Mouse (Mus musculus): ENCODE data around the gene Trafd1. TPM values are rescaled to one million over a fixed set of nuclear protein-coding genes. Genes with fewer than 3 reads are reported as not detected.
A peak's percentile ranks its signal among the peaks of the same experiment; 100 is the strongest.

The Trafd1 gene
- polyA plus RNA-seq, 1 experiment from 2014 or later: 47.3 TPM

- Histone ChIP-seq H3K9ac (ENCODE audit: low read depth, low read length) (no peak overlapping the region), H3K9me3 (replicated peaks; ENCODE audit: low read length) (no peaks in the 10 kb centered on the region), H3K4me3 (replicated peaks; ENCODE audit: low read depth, low read length) (no peak overlapping the region), H3K4me2 (ENCODE audit: low read length) (no peak overlapping the region), H3K27me3 (ENCODE audit: insufficient read depth, low read length) (no peaks in the 10 kb centered on the region), H3K27ac (no peak overlapping the region), H3K4me1 (replicated peaks; ENCODE audit: insufficient read depth, low read length) (no peaks in the 10 kb centered on the region), H3K36me3 (ENCODE audit: insufficient read depth, low read length) (peaks cover 64% of the 10 kb centered on the region)
- no peak for TF ChIP-seq CTCF (IDR thresholded peaks at IDR 0.05; ENCODE audit: low read depth)
- ATAC-seq (replicated peaks; ENCODE audit: low FRiP score, low read depth): no peak
- no peak for DNase-seq (ENCODE audit: low spot score)
- WGBS: 78% methylated on average over 7 of the region's 7 CpGs
Observed at GRCm38 (mm10) chr5:121339507-121340230, 45.8 kb downstream of the Trafd1 start.

- ATAC-seq (replicated peaks; ENCODE audit: low FRiP score, low read depth): no peak
- WGBS: 86% methylated on average over 6 of the region's 6 CpGs
Observed at GRCm38 (mm10) chr5:121336776-121337175, 48.7 kb downstream of the Trafd1 start.

GRCm38 (mm10) chr5:121336009-121336408, 49.4 kb downstream of the Trafd1 start:
- Histone ChIP-seq H3K4me3 (replicated peaks; ENCODE audit: low read depth, low read length) (no peak overlapping the region), H3K4me1 (replicated peaks; ENCODE audit: insufficient read depth, low read length) (no peaks in the 10 kb centered on the region), H3K9me3 (replicated peaks; ENCODE audit: low read length) (no peaks in the 10 kb centered on the region), H3K9ac (ENCODE audit: low read depth, low read length) (no peak overlapping the region), H3K27ac (no peak overlapping the region), H3K4me2 (ENCODE audit: low read length) (no peak overlapping the region), H3K27me3 (ENCODE audit: insufficient read depth, low read length) (no peaks in the 10 kb centered on the region), H3K36me3 (ENCODE audit: insufficient read depth, low read length) (peaks cover 62% of the 10 kb centered on the region)
- ATAC-seq (replicated peaks; ENCODE audit: low FRiP score, low read depth) (no peak), DNase-seq (ENCODE audit: low spot score) (no peak)
- 29% methylated on average over 3 of the region's 3 CpGs for WGBS
- no peak for TF ChIP-seq CTCF (IDR thresholded peaks at IDR 0.05; ENCODE audit: low read depth)

More at GRCm38 (mm10) chr5:121336776-121337175, 48.7 kb downstream of the Trafd1 start:
- H3K4me3 ChIP-seq (replicated peaks; ENCODE audit: low read depth, low read length): no peak overlapping the region
- no peak overlapping the region for H3K9ac ChIP-seq (ENCODE audit: low read depth, low read length)
- no peaks in the 10 kb centered on the region for H3K27me3 ChIP-seq (ENCODE audit: insufficient read depth, low read length)
- no peak for DNase-seq (ENCODE audit: low spot score)
- H3K9me3 ChIP-seq (replicated peaks; ENCODE audit: low read length): no peaks in the 10 kb centered on the region
- peaks cover 58% of the 10 kb centered on the region for H3K36me3 ChIP-seq (ENCODE audit: insufficient read depth, low read length)
- no peak overlapping the region for H3K27ac ChIP-seq
- H3K4me1 ChIP-seq (replicated peaks; ENCODE audit: insufficient read depth, low read length): no peaks in the 10 kb centered on the region
- H3K4me2 ChIP-seq (ENCODE audit: low read length): no peak overlapping the region
- TF ChIP-seq CTCF (IDR thresholded peaks at IDR 0.05; ENCODE audit: low read depth): no peak

GRCm38 (mm10) chr5:121335426-121335825, 50.0 kb downstream of the Trafd1 start:
- Histone ChIP-seq H3K9ac (ENCODE audit: low read depth, low read length) (no peak overlapping the region), H3K9me3 (replicated peaks; ENCODE audit: low read length) (no peaks in the 10 kb centered on the region), H3K27ac (no peak overlapping the region), H3K27me3 (ENCODE audit: insufficient read depth, low read length) (no peaks in the 10 kb centered on the region), H3K4me1 (replicated peaks; ENCODE audit: insufficient read depth, low read length) (no peaks in the 10 kb centered on the region), H3K4me3 (replicated peaks; ENCODE audit: low read depth, low read length) (no peak overlapping the region), H3K4me2 (ENCODE audit: low read length) (no peak overlapping the region), H3K36me3 (ENCODE audit: insufficient read depth, low read length) (peaks cover 63% of the 10 kb centered on the region)
- no peak for DNase-seq (ENCODE audit: low spot score)
- TF ChIP-seq CTCF (IDR thresholded peaks at IDR 0.05; ENCODE audit: low read depth): no peak
- no peak for ATAC-seq (replicated peaks; ENCODE audit: low FRiP score, low read depth)
- 85% methylated on average over 4 of the region's 4 CpGs for WGBS

GRCm38 (mm10) chr5:121334454-121334853, 51.0 kb downstream of the Trafd1 start:
- Histone ChIP-seq H3K9me3 (replicated peaks; ENCODE audit: low read length) (no peaks in the 10 kb centered on the region), H3K4me2 (ENCODE audit: low read length) (no peak overlapping the region), H3K36me3 (ENCODE audit: insufficient read depth, low read length) (peaks cover 59% of the 10 kb centered on the region), H3K9ac (ENCODE audit: low read depth, low read length) (no peak overlapping the region), H3K27me3 (ENCODE audit: insufficient read depth, low read length) (no peaks in the 10 kb centered on the region), H3K4me1 (replicated peaks; ENCODE audit: insufficient read depth, low read length) (no peaks in the 10 kb centered on the region), H3K4me3 (replicated peaks; ENCODE audit: low read depth, low read length) (no peak overlapping the region), H3K27ac (no peak overlapping the region)
- ATAC-seq (replicated peaks; ENCODE audit: low FRiP score, low read depth): no peak
- 54% methylated on average over 5 of the region's 5 CpGs for WGBS
- no peak for DNase-seq (ENCODE audit: low spot score)
- TF ChIP-seq CTCF (IDR thresholded peaks at IDR 0.05; ENCODE audit: low read depth): no peak

GRCm38 (mm10) chr5:121333976-121334375, 51.5 kb downstream of the Trafd1 start:
- no peaks in the 10 kb centered on the region for H3K4me1 ChIP-seq (replicated peaks; ENCODE audit: insufficient read depth, low read length)
- no peaks in the 10 kb centered on the region for H3K27me3 ChIP-seq (ENCODE audit: insufficient read depth, low read length)
- no peaks in the 10 kb centered on the region for H3K9me3 ChIP-seq (replicated peaks; ENCODE audit: low read length)
- H3K4me3 ChIP-seq (replicated peaks; ENCODE audit: low read depth, low read length): no peak overlapping the region
- H3K9ac ChIP-seq (ENCODE audit: low read depth, low read length): no peak overlapping the region
- no peak for TF ChIP-seq CTCF (IDR thresholded peaks at IDR 0.05; ENCODE audit: low read depth)
- WGBS: 84% methylated on average over 9 of the region's 9 CpGs
- no peak overlapping the region for H3K27ac ChIP-seq
- DNase-seq (ENCODE audit: low spot score): no peak
- H3K4me2 ChIP-seq (ENCODE audit: low read length): no peak overlapping the region
- peak; percentile 29; the same call in 1 of the 2 replicates for ATAC-seq (replicated peaks; ENCODE audit: low FRiP score, low read depth)
- peaks cover 58% of the 10 kb centered on the region for H3K36me3 ChIP-seq (ENCODE audit: insufficient read depth, low read length)
